Mouse (Mus musculus): ENCODE results near the gene Rsph9.

Gene Rsph9

DNA sequence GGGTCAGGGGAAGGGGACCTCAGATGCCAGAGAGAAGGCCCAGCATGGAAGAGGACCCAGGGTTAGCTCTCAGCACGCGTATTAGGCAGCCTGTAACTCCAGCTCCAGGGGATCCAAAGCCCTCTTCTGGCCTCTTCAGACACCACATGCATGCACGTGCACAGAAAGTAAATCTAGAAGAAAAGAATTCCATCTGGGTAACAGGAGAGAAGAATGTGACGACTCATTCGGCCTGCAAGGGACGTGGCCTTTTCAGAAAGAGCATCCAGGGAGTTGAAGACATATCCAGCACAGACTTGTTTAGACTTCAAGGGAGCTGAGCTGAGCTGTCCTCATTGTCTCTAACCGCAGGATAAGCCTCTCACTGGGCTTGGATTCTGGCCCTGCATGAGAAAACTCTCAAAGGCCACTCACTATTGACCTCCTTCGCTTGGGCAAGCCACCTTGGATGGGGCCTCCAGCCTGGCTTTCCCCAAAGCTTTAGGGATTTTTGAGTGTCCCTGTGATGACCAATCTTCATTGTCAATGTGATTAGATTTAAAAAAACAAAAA is 41.3 kb downstream of the Rsph9 start:
- no peak for DNase-seq (ENCODE audit: low spot score)

DNA sequence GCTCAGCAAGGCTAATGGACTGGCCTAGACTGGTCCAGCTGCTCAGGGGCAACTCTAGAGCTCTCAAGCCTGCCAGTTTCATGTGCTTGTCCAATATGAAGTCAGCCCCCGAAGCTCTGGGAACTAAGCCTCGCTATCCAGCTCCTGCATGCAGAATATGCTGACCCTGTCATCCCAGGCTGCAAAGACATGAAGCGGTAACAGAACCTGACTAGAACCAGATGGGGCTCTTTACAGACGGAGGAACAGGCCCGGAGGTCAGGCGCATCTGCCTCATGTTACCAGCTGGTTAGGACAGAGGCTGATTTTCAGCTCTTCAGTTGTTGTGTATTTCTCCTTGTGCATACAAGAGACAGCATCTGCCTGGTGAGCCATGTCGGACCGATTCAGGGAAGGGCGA is 42.1 kb downstream of the Rsph9 start:
- no peak for DNase-seq (ENCODE audit: low spot score)

GRCm38 (mm10) chr17:46098525-46098924 is 45.5 kb downstream of the Rsph9 start:
- DNase-seq (ENCODE audit: low spot score) = peak; percentile 54

- DNase-seq (ENCODE audit: low spot score) = no peak
These were observed 52.1 kb downstream of the Rsph9 start for GRCm38 (mm10) chr17:46091899-46092298.

DNA sequence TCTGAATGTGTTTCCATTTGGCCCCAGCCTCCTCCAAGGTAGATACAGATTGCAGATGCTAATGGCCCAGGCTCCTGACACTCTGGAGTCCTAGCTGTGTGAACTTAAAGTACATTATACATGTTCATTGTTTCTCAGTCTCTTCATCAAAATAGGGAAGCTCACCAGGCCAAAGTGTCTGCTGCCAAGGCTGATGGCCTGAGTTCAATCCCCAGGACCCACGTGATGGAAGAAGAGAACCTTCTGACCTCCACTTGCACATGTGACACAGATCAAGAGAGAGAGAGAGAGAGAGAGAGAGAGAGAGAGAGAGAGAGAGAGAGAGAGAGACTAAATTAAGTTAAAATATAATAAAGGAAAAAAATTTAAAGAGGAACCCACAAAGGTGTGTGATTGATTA is 52.7 kb downstream of the Rsph9 start:
- DNase-seq (ENCODE audit: low spot score) = no peak

DNA sequence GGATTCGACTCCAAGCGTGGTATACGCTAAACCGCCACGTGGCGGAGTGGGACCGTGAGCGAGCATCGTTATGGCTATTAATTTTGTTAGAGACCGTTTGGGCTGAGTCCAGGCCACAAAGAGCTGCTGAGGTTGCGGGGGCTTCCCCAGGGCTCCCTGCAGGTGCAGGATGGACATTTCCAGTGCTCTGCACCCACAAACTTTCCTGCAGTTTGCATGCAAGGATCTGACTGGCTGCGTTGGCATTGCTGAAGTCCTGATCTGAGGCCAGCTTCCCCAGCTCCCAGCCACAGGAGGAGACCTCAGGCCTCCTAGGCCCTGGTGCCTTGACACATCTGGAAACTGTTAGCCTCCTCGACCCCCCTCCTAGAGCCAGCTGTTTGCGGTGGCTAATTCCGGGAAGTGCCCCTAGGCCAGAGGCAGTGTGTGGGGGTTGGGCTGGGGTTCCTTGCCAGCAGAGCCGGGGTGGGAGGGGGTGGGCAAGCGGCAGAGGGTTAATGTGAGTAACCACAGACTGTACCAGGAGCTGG is 57.6 kb downstream of the Rsph9 start:
- DNase-seq (ENCODE audit: low spot score) = no peak

GRCm38 (mm10) chr17:46084091-46084501 is 59.9 kb downstream of the Rsph9 start:
- peak; percentile 91 for DNase-seq (ENCODE audit: low spot score)

GRCm38 (mm10) chr17:46083381-46083780 is 60.6 kb downstream of the Rsph9 start:
- DNase-seq (ENCODE audit: low spot score) = no peak

GRCm38 (mm10) chr17:46081657-46082056 is 62.4 kb downstream of the Rsph9 start:
- peak; percentile 38 for DNase-seq (ENCODE audit: low spot score)

DNA sequence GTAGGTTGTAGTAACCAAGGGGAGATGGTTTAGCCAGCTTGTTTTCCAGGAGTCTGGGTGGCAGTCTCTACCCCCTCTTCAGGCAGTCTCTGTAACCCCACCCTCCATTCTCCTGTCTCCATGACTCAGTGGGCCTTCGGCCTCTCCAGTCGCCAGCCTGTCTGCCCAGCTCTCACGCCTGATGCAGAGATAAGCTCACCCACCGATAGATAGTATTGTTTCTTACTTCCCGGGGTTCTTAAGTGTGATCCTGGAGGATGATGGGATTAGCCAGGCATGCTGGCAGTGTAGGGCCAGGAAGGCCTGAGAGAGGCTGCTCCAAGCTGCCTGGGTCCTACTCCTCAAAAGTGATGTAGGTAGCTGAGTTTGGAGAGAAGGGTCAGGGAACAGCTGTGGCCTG is 63.0 kb downstream of the Rsph9 start:
- DNase-seq (ENCODE audit: low spot score) = peak; percentile 67

DNA sequence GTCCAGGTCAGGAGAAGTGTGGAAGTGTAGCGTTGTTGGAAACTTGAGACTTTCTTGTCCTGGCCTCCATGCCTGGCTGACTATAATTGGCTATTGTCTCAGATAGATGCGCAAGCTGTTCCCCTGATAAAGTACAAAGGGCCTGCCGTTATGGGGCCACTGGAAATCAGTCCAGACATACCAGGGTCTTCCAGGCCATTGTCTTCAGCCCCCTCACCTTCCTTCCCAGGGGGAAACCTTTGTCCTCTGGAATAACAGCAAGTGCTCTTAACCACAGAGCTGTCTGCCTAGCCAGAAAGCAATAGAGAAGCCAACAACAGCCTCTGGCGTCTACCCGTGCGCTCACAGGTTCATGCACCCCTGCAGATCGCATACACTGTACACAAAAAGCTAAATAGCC is 63.6 kb downstream of the Rsph9 start:
- no peak for DNase-seq (ENCODE audit: low spot score)

GRCm38 (mm10) chr17:46079037-46079436 is 65.0 kb downstream of the Rsph9 start:
- DNase-seq (ENCODE audit: low spot score) = no peak

GRCm38 (mm10) chr17:46077921-46078534 is 66.0 kb downstream of the Rsph9 start:
- DNase-seq (ENCODE audit: low spot score) = no peak

- DNase-seq (ENCODE audit: low spot score) = peak; percentile 48
These were observed 67.8 kb downstream of the Rsph9 start for GRCm38 (mm10) chr17:46076260-46076551.

DNA sequence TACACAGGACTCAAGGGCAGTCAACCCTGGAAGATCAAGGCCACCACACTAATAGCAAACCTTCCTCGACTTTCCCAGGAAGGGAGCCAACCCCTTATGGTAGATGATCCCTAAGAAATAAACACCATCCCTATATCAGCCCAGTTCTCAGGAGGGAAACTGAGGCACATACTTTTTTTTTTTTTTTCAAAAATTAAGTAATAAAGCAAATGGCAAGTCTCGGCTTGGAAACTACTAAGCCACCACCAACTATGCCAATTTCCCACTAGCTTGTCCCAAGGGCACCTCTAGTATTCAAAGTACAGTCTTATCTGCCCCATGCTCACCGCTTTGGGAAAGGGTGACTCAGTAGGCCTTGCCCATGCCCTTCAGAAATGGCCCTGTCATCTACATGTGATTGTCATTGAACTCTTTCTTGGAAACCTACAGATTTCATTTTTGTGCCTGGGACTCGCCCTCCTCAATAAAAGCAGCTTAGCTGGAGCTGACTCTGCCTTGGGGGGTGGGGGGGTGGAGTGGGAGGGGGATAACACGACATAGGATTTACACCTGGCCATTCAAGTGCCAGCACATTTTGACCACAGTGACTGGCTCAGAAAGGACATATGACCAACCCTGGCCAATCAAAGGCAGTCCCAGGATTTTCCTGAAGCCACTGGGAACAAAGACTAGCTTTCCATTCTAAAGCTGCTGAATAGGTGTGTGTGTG is 68.3 kb downstream of the Rsph9 start:
- no peak for DNase-seq (ENCODE audit: low spot score)

- peak; percentile 74 for DNase-seq (ENCODE audit: low spot score)
These were observed 68.9 kb downstream of the Rsph9 start for GRCm38 (mm10) chr17:46075116-46075485.

GRCm38 (mm10) chr17:46074398-46075115 is 69.5 kb downstream of the Rsph9 start:
- no peak for DNase-seq (ENCODE audit: low spot score)

DNA sequence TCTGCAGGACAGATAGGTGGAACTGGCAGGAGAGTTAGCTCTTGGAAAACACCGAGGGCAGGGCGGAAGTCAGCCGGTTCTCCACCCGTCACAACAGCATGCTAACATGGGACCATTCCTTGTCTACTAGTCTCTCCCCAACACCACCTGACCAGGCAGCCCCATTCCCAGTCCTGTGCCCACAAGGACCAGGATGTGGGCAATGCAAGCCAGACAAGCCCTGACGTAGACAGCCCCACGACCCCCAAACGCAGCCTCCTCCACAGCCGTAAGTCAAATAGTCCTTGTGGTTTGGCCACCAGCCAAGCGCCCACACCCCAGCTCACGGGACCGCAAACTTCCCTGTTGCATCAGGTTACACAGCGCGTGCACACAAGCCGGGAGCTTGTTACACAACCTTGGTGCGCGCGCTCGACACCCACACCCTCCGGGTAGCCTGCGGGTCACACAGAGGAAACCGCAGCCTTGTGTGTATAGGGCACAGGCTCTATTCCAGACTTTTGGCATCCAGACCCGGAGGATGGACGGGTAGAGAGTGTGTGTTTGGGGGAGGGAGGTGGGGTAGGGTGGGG is 70.2 kb downstream of the Rsph9 start:
- peak; percentile 93 for DNase-seq (ENCODE audit: low spot score)

Data from lung, postnatal 25 days (tissue).